Mouse (Mus musculus): ENCODE measurements around the gene Dnah14. TPM values are rescaled to one million over a fixed set of nuclear protein-coding genes. Genes with fewer than 3 reads are reported as not detected.
A peak's percentile ranks its signal among the peaks of the same experiment; 100 is the strongest.

Dnah14 gene
- polyA plus RNA-seq (2015; fragmentation: Nextera tagmentation; extraction: Ambion mirVana), result 1.2 and 2.1 TPM in 2 replicates

DNA sequence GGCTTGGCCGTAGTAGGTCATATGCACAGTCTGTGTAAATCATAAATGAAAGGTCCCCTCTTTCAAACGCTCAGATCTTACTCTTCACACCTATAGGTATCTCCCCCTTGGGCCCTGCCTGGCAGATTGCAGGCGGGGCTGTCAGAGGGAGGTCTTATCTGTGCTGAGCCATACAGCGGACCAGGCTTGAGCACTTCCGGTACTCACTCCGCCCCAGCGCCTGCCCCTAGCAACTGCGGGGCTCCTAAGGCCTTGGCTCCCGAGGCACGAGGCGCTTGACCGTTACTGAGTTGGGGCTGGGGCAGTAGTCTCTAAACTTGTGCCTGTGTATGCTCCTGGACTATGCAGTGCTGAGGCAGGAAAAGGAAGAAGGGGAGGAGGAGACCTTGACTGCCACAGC is at the start of gene Dnah14:
Dnah14 (plus strand) TSS at position 238 of the 400 bp plus-strand sequence.
- no peaks in the 10 kb centered on the region for H3K9me3 ChIP-seq
- no peaks in the 10 kb centered on the region for H3K27me3 ChIP-seq (replicated peaks)
- H3K4me3 ChIP-seq (replicated peaks), result no peak within 1 kb of the TSS
- no peak within 1 kb of the TSS for H3K4me2 ChIP-seq (replicated peaks)
- H3K36me3 ChIP-seq, result no peaks in the 10 kb centered on the region
- 63% methylated on average over 12 of the region's 12 CpGs for WGBS
- no peaks in the 10 kb centered on the region for H3K4me1 ChIP-seq (replicated peaks)
- ATAC-seq, result no peak
- H3K27ac ChIP-seq, result no peak within 1 kb of the TSS
- H3K9ac ChIP-seq, result no peak within 1 kb of the TSS

DNA sequence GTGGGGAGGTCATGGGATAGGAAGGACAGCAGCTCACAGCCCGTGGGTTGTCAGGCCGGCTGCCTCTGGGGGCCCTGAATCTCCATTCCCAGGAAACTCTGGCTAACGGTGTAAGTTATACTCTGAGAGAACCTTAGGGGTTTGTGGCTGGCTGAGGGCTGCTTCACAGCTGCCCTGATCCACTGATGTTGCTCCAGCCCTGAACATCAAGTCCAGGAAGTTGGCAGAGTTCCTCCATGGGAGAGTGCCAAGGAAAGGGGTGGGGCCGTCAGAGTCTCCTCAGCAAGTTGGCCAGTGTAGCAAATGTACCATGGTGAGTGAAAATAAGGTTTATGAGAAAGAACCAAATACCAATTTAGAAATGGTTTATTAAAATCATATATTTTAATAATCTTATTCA is 47.0 kb upstream of the Dnah14 start:
- H3K27me3 ChIP-seq (replicated peaks), result no peaks in the 10 kb centered on the region
- no peaks in the 10 kb centered on the region for H3K36me3 ChIP-seq
- ATAC-seq, result no peak
- no peaks in the 10 kb centered on the region for H3K4me1 ChIP-seq (replicated peaks)
- no peak overlapping the region for H3K4me3 ChIP-seq (replicated peaks)
- H3K9me3 ChIP-seq, result no peaks in the 10 kb centered on the region
- H3K4me2 ChIP-seq (replicated peaks), result no peak overlapping the region
- 49% methylated on average over 4 of the region's 4 CpGs for WGBS
- no peak overlapping the region for H3K9ac ChIP-seq
- H3K27ac ChIP-seq, result no peak overlapping the region

DNA sequence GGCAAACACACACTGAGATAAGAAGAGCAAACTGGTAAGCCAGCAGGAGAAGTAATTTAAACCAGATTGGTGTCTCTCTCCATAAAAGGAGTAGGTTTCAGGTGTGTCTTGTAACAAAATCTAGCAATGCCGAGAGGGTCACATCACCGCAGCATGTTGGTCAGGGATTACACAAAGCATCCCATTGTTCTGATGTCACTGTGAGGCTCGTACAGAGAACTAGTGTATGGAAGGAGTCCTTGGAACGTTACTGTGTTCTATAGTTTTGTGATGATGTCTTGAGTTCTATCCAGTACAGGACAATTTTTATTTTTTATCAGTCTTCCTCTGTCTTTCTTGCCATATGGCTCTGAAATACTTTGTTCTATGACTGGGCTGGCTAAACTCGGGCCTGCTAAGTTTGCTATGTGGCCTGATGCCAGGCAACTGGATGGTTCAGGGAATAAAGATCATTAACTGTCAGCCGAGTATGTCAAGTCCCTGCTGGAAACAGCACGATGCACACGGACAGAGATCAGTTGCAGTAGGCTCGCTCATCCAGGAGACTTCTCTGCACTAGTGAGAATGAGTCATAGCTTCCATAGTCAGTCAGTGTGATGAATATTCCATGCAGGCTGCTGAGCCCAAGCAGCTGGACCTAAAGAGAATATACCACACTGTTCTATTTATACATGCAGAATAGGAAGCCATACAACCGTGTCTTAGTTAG is 41.0 kb upstream of the Dnah14 start:
- WGBS, result 23% methylated on average over 10 of the region's 10 CpGs
- Histone ChIP-seq H3K36me3 (no peaks in the 10 kb centered on the region), H3K27ac (peak overlapping the region; percentile 57; the same call in 1 of the 2 replicates), H3K4me2 (replicated peaks) (peak overlapping the region; percentile 2; the same call in 1 of the 2 replicates), H3K9ac (no peak overlapping the region), H3K4me3 (replicated peaks) (no peak overlapping the region), H3K4me1 (replicated peaks) (peaks cover 16% of the 10 kb centered on the region), H3K27me3 (replicated peaks) (no peaks in the 10 kb centered on the region), H3K9me3 (no peaks in the 10 kb centered on the region)
- peak; percentile 69 for ATAC-seq

DNA sequence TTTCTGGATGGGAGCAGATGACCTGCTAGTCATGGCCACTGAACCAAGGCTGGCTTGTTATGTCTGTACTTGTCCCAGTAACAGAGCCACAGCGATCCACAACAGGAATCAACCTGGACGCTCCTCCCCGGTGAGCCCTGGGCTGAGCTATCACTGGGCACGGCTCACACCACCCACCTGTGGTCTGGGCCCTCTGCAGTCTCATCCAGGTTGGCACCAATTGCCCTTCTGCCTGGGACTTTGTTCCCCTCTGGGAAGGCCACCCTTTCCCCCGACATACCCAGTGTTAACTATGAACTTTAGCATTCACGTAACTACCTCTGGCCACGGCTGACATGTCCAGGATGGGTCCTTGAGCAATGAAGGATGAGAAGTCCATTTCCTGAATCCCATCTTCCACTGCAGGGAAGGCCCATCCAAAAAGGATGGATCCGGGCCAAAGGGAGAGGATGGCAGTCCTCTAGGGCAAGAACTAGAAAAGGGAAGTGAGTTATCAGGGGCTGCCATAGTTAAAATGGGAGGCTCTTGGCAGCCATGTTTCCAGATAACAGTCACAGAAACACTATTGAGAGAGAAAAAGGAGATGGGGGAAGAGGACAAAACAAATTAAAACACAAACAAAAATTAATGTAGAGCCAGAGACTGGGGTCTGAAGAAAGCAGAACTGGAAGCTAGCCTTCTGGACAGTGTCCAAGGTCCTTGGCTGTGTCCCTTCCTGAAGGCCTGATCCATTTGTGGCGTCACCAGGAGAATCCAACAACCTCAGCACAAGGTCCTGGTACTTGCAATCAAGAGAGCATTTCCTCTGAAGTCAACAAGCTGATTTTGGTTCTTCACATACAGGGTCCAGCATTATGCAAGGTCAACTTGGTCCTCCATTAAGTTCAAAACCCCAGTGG is 38.5 kb upstream of the Dnah14 start:
- WGBS, result 90% methylated on average over 9 of the region's 9 CpGs

DNA sequence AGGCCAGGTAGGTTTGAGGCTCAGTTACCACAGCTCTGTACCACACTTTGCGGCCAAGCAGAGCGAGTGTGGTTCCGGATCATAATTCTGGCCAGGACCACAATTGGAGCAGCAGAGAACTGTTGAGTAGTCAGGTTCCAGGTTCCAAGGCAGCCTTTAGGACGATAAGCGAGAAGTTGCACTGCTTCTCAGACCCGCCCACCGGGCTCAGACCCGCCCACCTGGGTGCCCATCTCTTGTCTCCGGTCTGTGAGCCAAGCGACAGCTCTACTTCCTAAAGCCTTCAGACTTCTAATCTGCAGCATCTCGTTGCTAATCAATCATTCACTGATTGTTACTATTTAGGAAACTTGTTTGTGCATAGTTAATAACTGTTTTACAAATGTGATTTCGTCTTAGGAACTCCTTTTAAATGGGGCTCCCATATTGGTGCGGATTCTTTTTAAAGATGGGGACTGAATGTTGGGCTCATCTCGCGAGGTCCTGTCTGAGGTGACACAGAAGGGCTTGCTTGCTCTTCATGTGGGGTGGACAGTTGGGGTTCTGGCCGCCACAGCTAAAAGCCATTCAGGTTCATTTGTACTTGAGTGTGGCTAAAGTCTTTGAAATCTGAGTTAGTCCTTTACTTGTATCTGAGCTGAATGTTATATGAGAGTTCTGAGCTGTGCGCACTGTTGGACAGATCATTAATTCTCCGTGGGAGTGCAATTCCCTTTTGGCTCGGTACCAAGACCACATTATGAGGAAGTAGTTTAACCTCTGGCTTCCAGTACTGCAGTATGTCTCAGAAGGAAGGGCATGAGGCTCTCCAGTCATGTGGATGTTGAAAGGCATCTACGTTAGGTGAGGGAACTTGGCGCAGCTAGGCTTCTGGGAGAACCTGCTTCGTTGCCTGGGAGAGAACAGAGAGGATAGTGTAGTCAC is 36.3 kb upstream of the Dnah14 start:
- peaks cover 18% of the 10 kb centered on the region for H3K4me1 ChIP-seq (replicated peaks)
- no peak overlapping the region for H3K4me2 ChIP-seq (replicated peaks)
- H3K36me3 ChIP-seq, result no peaks in the 10 kb centered on the region
- peak; percentile 80 for ATAC-seq
- H3K9me3 ChIP-seq, result no peaks in the 10 kb centered on the region
- no peaks in the 10 kb centered on the region for H3K27me3 ChIP-seq (replicated peaks)
- peak overlapping the region; percentile 32; the same call in 1 of the 2 replicates for H3K27ac ChIP-seq
- no peak overlapping the region for H3K4me3 ChIP-seq (replicated peaks)
- no peak overlapping the region for H3K9ac ChIP-seq
- 54% methylated on average over 22 of the region's 22 CpGs for WGBS

More for the DNA sequence above, 38.5 kb upstream of the Dnah14 start:
- Histone ChIP-seq H3K9me3 (no peaks in the 10 kb centered on the region), H3K9ac (no peak overlapping the region), H3K27me3 (replicated peaks) (no peaks in the 10 kb centered on the region), H3K4me1 (replicated peaks) (peaks cover 24% of the 10 kb centered on the region), H3K4me2 (replicated peaks) (no peak overlapping the region), H3K36me3 (no peaks in the 10 kb centered on the region), H3K4me3 (replicated peaks) (no peak overlapping the region), H3K27ac (no peak overlapping the region)
- no peak for ATAC-seq

DNA sequence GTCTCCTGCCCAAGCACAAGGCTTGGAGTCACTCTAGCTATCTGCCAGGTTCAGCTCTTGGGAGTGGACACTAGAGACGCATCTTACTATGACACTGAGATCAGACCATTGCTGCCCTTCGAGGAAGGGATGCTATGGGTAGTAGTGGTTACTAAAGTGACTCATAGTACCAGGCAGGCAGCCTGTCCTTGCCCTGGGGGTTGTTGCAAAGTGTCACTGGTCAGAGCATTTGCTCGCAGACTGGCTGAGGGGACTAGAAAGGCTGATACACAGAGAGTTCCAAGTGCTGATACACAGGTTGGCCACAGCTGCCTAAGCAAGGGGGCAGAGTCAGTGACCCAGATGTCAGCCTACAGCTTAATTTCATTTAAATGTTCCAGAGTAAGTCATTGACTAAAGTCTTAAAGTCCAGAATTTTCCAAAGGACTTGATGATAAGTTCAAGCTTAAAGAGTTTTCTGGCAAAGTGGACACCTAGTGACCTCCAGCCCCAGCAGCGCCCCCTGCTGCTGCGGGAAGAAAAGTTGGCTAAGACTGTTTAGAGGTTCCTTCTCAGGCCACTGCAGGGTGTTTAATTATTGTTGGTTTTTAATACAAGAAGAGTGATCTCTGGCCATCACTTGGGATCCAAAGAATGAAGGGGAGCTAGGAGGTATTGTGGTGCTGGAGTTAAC is 32.5 kb upstream of the Dnah14 start:
- Histone ChIP-seq H3K27ac (no peak overlapping the region), H3K4me1 (replicated peaks) (peaks cover 11% of the 10 kb centered on the region), H3K36me3 (no peaks in the 10 kb centered on the region), H3K4me3 (replicated peaks) (no peak overlapping the region), H3K27me3 (replicated peaks) (no peaks in the 10 kb centered on the region), H3K9ac (no peak overlapping the region), H3K4me2 (replicated peaks) (no peak overlapping the region), H3K9me3 (no peaks in the 10 kb centered on the region)
- 76% methylated on average over 5 of the region's 5 CpGs for WGBS
- ATAC-seq, result no peak

DNA sequence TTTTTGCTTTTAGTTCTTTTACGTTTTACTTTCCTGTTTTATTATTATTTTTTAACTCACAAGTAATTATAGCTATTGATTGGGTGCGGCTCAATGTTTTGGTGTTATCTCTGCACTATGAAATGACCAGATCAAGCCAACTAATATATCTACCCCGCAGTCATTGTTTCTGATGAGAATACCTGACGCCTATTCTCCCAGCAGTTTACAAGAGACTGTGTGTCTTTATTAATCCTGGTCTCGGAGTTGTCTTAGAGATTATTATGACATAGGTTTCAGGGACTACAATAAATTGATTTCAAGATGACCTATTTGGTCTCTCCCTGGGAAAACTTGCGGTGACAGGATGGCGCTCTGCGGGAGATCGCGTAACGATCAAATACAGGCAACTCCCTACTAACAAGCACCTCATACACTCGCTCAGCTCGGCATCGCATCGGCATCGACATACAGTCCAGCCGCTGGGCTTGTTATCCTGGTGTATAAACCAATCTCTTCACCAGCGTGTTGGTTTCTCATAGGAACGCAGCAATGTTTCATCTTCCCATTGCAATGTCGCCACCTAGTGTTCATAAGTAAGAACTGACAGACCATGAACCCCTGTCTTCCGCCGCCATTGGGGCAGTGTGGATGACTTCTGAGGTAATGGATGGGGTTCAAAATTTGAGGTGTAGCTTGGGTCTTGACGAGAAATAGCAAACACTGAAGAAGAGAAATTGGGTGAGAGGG is 31.2 kb upstream of the Dnah14 start:
- Histone ChIP-seq H3K27me3 (replicated peaks) (no peaks in the 10 kb centered on the region), H3K9me3 (no peaks in the 10 kb centered on the region), H3K9ac (no peak overlapping the region), H3K36me3 (no peaks in the 10 kb centered on the region), H3K4me3 (replicated peaks) (no peak overlapping the region), H3K4me2 (replicated peaks) (peak overlapping the region; percentile 45), H3K4me1 (replicated peaks) (peaks cover 9% of the 10 kb centered on the region), H3K27ac (no peak overlapping the region)
- 23% methylated on average over 23 of the region's 23 CpGs for WGBS
- ATAC-seq, result peak; percentile 65

DNA sequence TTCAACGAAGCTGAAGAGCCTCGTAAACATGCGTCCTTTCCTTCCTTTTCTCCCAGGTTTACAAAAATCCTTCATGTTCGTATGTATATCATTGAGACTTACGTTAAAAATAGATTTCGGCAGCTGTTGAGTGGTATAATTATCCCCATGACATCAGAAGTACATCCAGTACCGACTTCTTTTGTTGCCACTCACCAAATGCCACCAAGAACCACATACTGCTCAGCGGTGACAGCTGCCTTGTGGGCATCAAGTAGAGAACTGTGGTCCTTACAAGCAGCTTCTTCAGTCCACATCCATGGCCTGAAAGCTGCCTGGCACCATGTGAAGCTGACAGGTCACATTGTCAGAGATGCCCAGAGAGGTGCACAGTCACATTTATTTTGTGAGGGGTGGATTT is 26.4 kb upstream of the Dnah14 start:
- no peaks in the 10 kb centered on the region for H3K9me3 ChIP-seq
- no peaks in the 10 kb centered on the region for H3K4me1 ChIP-seq (replicated peaks)
- no peak overlapping the region for H3K4me3 ChIP-seq (replicated peaks)
- no peak overlapping the region for H3K4me2 ChIP-seq (replicated peaks)
- H3K36me3 ChIP-seq, result no peaks in the 10 kb centered on the region
- WGBS, result 90% methylated on average over 8 of the region's 8 CpGs
- no peak for ATAC-seq
- no peak overlapping the region for H3K27ac ChIP-seq
- H3K27me3 ChIP-seq (replicated peaks), result no peaks in the 10 kb centered on the region
- no peak overlapping the region for H3K9ac ChIP-seq

DNA sequence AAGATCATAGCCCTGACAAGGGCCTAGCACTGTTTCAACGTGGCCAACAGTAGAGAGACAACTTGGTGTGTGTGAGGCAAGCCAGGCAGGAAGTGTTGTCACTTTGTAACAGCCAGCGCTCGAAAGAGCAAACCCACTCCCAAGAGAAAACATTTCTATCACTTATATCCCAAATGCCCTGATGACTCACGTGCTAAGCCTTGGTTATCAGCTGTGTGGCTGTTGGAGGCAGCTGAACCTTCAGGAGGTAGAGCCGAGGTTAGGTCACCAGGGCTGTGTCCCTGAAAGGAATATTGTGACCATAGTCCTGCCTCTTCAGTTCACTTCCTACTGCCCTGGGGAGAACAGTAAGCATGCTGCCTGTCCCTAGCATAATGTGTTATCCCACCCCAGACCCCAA is 25.5 kb upstream of the Dnah14 start:
- Histone ChIP-seq H3K36me3 (no peaks in the 10 kb centered on the region), H3K4me3 (replicated peaks) (no peak overlapping the region), H3K27ac (no peak overlapping the region), H3K27me3 (replicated peaks) (no peaks in the 10 kb centered on the region), H3K9me3 (no peaks in the 10 kb centered on the region), H3K9ac (no peak overlapping the region), H3K4me2 (replicated peaks) (no peak overlapping the region), H3K4me1 (replicated peaks) (no peaks in the 10 kb centered on the region)
- WGBS, result 51% methylated on average over 5 of the region's 5 CpGs
- no peak for ATAC-seq

DNA sequence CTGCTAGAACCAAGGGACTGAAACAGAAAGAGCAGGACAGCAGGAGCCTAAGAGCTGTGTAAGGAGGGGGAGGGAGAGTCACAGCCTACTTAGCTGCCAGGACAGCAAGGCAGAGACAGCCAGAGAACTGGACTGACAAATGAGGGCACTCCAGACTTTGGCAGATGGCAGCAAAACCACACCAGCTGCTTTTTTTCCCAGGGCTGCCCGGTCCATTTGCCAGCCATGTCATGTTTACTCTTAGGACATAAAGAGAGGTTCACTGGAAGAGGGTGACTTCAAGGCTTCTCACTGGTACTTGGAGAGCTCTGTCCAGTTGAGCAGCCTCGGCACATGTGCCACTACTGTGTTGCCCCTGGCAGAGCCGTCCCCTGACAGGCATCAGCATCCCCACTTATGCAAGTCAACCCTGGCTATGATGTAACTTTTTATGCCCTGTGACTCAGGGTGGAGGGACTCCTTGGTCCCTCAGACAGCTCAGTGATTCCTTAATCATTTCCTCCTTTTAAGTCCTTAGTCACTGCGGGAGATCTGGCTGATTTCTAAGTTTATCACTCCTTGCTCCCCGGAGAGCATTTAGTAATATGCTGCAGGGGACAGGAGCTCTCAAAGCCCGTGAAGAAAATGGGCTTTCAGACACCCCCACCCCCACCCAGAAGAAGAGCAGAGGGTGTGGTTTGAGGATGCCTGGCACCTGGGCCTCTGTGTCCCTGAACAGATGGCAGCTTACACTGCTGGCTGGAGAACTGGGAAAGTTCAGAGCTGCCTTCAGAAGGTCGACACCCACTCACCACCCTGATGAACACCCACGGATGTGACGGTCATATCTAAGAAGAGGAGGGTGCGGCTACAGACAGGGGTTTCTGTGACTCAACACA is 23.6 kb upstream of the Dnah14 start:
- Histone ChIP-seq H3K36me3 (no peaks in the 10 kb centered on the region), H3K9me3 (no peaks in the 10 kb centered on the region), H3K4me1 (replicated peaks) (no peaks in the 10 kb centered on the region), H3K4me3 (replicated peaks) (no peak overlapping the region), H3K27me3 (replicated peaks) (no peaks in the 10 kb centered on the region), H3K4me2 (replicated peaks) (no peak overlapping the region), H3K9ac (no peak overlapping the region), H3K27ac (no peak overlapping the region)
- peak; percentile 31; the same call in 1 of the 2 replicates for ATAC-seq
- 38% methylated on average over 10 of the region's 10 CpGs for WGBS

Data from intestine, embryonic 15.5 days (tissue).